Mouse (Mus musculus) hindbrain, embryonic 13.5 days (tissue): ENCODE measurements around the gene Cotl1. TPM values are rescaled to one million over a fixed set of nuclear protein-coding genes. Genes with fewer than 3 reads are reported as not detected.
"Not testable (repeated sequence)": the region's sequence is repeated elsewhere in the genome, so short reads cannot be mapped to it uniquely, and the experiment has no call there.

Experiments
- ATAC-seq: fragments of 200-750 bp; cut with Nextera tagmentation; 2 replicates; pipeline ENCODE4 v1.8.0; 2017; ENCODE audit warnings: moderate TSS enrichment; ENCODE audit not compliant: low FRiP score
- H3K27ac ChIP-seq: fragments of 300-500 bp; sonication (generic); 2 replicates; pipeline ENCODE4 v1.5.1; 2015; ENCODE audit warnings: inconsistent platforms, mild to moderate bottlenecking, moderate library complexity
- H3K27me3 ChIP-seq: fragments of 300-500 bp; sonication (generic); 2 replicates; pipeline ENCODE4 v1.6.1; 2015; ENCODE audit warnings: mild to moderate bottlenecking, inconsistent platforms
- H3K36me3 ChIP-seq: fragments of 300-500 bp; sonication (generic); 2 replicates; pipeline ENCODE4 v1.6.1; 2015; ENCODE audit warnings: mild to moderate bottlenecking, inconsistent platforms
- H3K4me1 ChIP-seq: fragments of 300-500 bp; sonication (generic); replicated peaks from 2 replicates; pipeline ENCODE4 v1.6.1; 2015; ENCODE audit warnings: inconsistent platforms
- H3K4me2 ChIP-seq: fragments of 300-500 bp; sonication (generic); 2 replicates; pipeline ENCODE4 v1.6.1; 2015; ENCODE audit warnings: inconsistent platforms, mild to moderate bottlenecking, moderate library complexity
- H3K4me3 ChIP-seq: fragments of 300-500 bp; sonication (generic); 2 replicates; pipeline ENCODE4 v1.5.1; 2015; ENCODE audit warnings: mild to moderate bottlenecking, inconsistent platforms
- H3K9ac ChIP-seq: fragments of 300-500 bp; sonication (generic); 2 replicates; pipeline ENCODE4 v1.6.1; 2015; ENCODE audit warnings: mild to moderate bottlenecking, inconsistent platforms
- H3K9me3 ChIP-seq: fragments of 300-500 bp; sonication (generic); 2 replicates; pipeline ENCODE4 v1.6.1; 2016; ENCODE audit warnings: inconsistent platforms
- WGBS: fragments of 180-500 bp; shearing (Covaris S2); methylation state at CpG from one replicate; pipeline ENCODE4 v1.1.7; 2015; 5-methylcytosine and 5-hydroxymethylcytosine counted together
- polyA plus RNA-seq: library from polyadenylated mRNA; unstranded; fragments of >200 nt; fragmentation: Nextera tagmentation; extraction: Ambion mirVana; gene quantifications from 2 replicates; pipeline ENCODE4 v1.2.1, GENCODE M21; 2015

The Cotl1 gene
- polyA plus RNA-seq, 1 experiment from 2014 or later, result 106 TPM

DNA sequence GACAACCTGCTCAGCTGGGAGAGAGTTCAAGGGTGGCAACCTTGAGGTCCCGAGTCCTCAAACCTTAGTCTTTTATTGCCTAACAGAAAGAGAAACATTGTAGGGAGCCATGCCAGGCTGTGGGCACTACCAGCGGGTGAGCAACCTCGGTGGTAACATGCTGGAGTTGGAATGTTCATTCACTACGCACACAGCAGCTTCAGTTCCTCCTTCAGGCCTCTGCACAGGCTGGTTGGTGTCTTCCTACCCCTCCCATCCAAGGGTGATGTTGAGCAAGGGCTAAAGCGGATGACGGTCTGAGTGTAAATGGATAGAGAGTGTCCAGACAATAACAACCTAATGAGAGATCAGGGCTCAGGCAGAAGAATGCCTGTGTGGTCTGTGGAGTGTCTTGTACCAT lies 17.4 kb upstream of the Cotl1 start:
- no peak overlapping the region for H3K4me2 ChIP-seq
- H3K9me3 ChIP-seq, result no peaks in the 10 kb centered on the region
- H3K4me1 ChIP-seq, result peaks cover 9% of the 10 kb centered on the region
- ATAC-seq, result no peak
- no peak overlapping the region for H3K9ac ChIP-seq
- 80% methylated on average over 6 of the region's 6 CpGs for WGBS
- H3K4me3 ChIP-seq, result no peak overlapping the region
- H3K27ac ChIP-seq, result no peak overlapping the region
- H3K36me3 ChIP-seq, result no peaks in the 10 kb centered on the region
- no peaks in the 10 kb centered on the region for H3K27me3 ChIP-seq

DNA sequence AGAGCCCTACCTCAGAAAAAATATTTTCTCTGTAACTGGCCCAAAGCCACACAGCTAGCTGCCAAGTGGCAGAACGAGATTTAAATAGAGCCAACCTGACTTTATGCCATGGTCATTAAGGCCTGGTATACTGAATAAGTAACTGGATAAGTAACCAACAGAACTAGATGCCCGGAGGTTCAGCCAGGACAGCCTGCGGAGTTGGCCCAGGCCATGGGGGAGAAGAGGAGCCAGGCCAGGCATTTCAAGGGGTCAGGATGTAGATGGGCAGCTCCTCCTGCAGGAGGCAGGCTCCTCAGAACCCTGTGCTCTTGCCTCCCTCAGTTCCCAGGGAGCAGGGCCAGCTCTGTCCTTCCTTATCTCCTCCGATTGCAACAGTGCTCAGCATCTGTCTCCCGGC lies 15.3 kb upstream of the Cotl1 start:
- H3K27me3 ChIP-seq, result no peaks in the 10 kb centered on the region
- no peak overlapping the region for H3K4me2 ChIP-seq
- WGBS, result 83% methylated on average over 5 of the region's 5 CpGs
- no peak overlapping the region for H3K27ac ChIP-seq
- H3K4me3 ChIP-seq, result no peak overlapping the region
- no peak overlapping the region for H3K9ac ChIP-seq
- no peak for ATAC-seq
- no peaks in the 10 kb centered on the region for H3K4me1 ChIP-seq
- H3K36me3 ChIP-seq, result no peaks in the 10 kb centered on the region
- no peaks in the 10 kb centered on the region for H3K9me3 ChIP-seq

DNA sequence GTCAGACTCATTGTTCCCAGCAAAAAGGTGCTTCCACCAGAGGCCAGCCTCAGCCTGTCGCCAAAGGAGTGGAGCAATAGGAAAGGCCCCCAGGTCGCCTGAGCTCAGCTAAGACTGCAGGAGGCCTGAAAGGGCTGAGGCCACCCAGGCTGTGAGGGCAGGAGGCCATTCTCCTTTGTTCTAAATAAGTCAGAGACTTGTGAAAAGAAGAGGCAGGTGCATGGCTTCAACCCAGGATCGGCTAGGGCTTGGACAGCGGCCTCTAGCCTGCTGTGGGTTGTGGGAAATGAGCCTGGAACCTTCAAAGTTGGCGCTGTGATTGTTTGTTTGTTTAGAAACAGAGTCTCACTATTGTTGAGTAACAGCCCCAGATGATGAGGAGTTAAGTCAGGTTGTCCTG lies 13.7 kb upstream of the Cotl1 start:
- Histone ChIP-seq H3K4me3 (no peak overlapping the region), H3K27ac (no peak overlapping the region)
- WGBS, result 22% methylated on average over 5 of the region's 5 CpGs

DNA sequence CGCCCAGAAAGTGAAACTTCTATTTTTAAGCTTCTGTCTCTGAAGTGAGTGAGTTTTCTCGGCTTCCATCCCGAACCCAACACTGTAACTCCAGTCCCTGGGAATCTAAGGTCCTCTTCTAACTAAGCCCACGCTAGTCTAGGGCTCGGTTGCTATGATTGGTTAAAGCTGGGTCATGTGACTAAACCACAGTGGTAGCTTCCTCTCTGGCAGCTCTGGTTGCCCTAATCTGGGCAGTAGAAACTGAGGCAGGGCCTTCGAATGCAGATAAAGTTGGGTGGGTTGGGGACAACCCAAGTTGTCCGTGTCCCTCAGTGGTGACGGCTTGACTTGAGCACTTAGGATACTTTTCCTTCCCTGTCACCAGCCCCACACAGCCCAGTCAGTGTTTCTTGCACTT lies 13.2 kb upstream of the Cotl1 start:
- no peak for ATAC-seq
- no peaks in the 10 kb centered on the region for H3K4me1 ChIP-seq
- H3K4me3 ChIP-seq, result no peak overlapping the region
- no peak overlapping the region for H3K27ac ChIP-seq
- no peak overlapping the region for H3K9ac ChIP-seq
- H3K9me3 ChIP-seq, result no peaks in the 10 kb centered on the region
- WGBS, result 62% methylated on average over 8 of the region's 8 CpGs
- no peaks in the 10 kb centered on the region for H3K36me3 ChIP-seq
- H3K4me2 ChIP-seq, result no peak overlapping the region
- no peaks in the 10 kb centered on the region for H3K27me3 ChIP-seq

More for the DNA sequence above, 13.7 kb upstream of the Cotl1 start:
- H3K9ac ChIP-seq, result no peak overlapping the region
- H3K4me1 ChIP-seq, result no peaks in the 10 kb centered on the region
- H3K27me3 ChIP-seq, result no peaks in the 10 kb centered on the region
- no peaks in the 10 kb centered on the region for H3K9me3 ChIP-seq
- ATAC-seq, result no peak
- H3K36me3 ChIP-seq, result no peaks in the 10 kb centered on the region
- no peak overlapping the region for H3K4me2 ChIP-seq

DNA sequence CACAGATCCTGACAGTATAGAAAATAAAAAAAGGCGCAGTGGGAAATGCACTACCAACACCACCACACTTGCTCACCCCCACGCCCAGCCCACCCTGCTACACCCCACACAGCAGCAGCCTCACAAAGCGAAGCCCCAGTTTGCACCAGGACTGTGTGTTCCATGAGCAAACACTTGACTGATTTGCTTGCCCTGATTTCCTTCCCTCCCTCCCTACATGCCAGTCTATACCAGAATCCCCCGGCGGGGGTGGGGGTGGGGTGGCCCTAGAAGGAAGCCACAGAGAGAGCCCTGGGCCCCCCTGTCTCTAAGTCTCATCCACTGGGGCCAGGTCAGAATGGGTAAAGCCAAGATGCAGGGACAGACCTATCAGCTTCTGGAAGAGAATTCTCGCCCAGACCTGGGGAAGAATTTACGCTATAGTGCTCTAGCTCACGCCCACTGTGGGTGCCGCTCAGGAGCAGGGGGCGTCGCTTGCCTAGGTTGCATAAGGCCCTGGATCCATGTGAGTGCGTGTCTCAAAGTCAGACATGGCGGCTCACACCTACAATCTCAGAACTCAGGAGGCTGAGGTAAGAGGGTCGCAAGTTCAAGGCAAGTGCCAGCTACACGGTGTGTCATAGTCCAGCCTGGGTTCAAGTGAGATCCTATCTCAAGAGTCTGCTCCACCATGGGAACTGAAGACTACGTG lies 7.0 kb upstream of the Cotl1 start:
- Histone ChIP-seq H3K4me1 (no peaks in the 10 kb centered on the region), H3K4me2 (no peak overlapping the region), H3K36me3 (no peaks in the 10 kb centered on the region), H3K9ac (no peak overlapping the region), H3K27me3 (no peaks in the 10 kb centered on the region), H3K9me3 (no peaks in the 10 kb centered on the region), H3K4me3 (no peak overlapping the region), H3K27ac (no peak overlapping the region)
- 90% methylated on average over 16 of the region's 16 CpGs for WGBS
- ATAC-seq, result no peak

DNA sequence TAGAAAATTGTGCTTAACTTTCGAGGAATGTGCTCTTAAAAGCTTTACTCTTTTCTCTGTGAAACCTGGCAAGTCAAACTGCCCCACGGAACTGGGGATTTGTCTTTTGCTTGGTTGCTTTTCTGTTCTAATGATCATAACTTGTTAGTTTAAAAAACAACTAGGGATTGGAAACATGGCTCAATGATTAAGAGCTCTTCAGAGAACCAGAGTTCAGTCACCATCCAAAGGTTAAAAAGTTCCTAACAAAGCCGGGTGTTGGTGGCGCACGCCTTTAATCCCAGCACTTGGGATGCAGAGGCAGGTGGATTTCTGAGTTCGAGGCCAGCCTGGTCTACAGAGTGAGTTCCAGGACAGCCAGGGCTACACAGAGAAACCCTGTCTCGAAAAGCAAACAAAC lies 5.4 kb upstream of the Cotl1 start:
- not testable (repeated sequence) for H3K9ac ChIP-seq, H3K27ac ChIP-seq, ATAC-seq, H3K4me3 ChIP-seq, H3K36me3 ChIP-seq, H3K9me3 ChIP-seq, H3K4me2 ChIP-seq, H3K27me3 ChIP-seq, H3K4me1 ChIP-seq
- 87% methylated on average over 7 of the region's 7 CpGs for WGBS

DNA sequence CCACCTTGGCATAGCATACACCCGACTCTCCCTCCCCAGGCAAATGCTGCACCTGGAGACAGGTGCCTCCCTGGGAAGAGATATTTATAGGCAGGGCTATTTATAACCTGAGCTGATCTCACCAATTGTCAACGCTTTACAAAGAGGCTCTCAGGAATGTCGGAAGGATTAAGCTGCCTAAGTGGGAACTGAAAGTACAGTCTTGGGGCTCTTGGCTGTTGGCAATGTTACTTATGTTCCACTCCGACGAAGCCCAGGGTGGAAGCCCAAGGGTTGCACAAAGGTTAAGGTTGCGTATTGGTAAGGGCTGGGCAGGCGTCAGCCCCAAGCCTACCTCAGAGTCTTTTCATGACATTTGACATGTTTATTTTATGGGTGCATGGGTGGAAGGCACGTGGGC lies 4.2 kb upstream of the Cotl1 start:
- H3K4me1 ChIP-seq, result peaks cover 10% of the 10 kb centered on the region
- no peak overlapping the region for H3K27ac ChIP-seq
- 55% methylated on average over 8 of the region's 8 CpGs for WGBS
- H3K4me3 ChIP-seq, result no peak overlapping the region
- no peaks in the 10 kb centered on the region for H3K9me3 ChIP-seq
- no peaks in the 10 kb centered on the region for H3K27me3 ChIP-seq
- H3K36me3 ChIP-seq, result no peaks in the 10 kb centered on the region
- H3K4me2 ChIP-seq, result no peak overlapping the region
- no peak for ATAC-seq
- no peak overlapping the region for H3K9ac ChIP-seq

DNA sequence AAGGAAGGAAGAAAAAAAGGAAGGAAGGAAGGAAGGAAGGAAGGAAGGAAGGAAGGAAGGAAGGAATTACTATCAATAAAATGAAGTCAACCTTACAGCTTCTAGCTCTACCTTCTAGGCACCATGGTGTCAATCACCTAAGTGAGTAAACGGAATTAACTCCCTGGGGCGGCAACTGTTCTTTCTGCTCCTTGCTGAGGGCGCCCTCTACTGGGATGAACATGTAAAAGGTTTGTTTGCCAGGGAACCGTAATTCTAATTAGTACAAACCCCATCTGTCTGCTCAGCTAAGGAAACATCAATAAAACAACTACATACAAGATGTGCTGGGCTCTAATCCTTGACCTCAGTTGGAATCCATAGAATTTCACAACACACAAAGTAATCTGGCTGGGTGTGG lies 3.1 kb upstream of the Cotl1 start:
- Histone ChIP-seq H3K4me2 (no peak overlapping the region), H3K27ac (no peak overlapping the region), H3K36me3 (no peaks in the 10 kb centered on the region), H3K27me3 (no peaks in the 10 kb centered on the region), H3K4me1 (peaks cover 21% of the 10 kb centered on the region), H3K9ac (no peak overlapping the region), H3K9me3 (no peaks in the 10 kb centered on the region), H3K4me3 (no peak overlapping the region)
- 0% methylated on average over 4 of the region's 4 CpGs for WGBS
- ATAC-seq, result no peak

DNA sequence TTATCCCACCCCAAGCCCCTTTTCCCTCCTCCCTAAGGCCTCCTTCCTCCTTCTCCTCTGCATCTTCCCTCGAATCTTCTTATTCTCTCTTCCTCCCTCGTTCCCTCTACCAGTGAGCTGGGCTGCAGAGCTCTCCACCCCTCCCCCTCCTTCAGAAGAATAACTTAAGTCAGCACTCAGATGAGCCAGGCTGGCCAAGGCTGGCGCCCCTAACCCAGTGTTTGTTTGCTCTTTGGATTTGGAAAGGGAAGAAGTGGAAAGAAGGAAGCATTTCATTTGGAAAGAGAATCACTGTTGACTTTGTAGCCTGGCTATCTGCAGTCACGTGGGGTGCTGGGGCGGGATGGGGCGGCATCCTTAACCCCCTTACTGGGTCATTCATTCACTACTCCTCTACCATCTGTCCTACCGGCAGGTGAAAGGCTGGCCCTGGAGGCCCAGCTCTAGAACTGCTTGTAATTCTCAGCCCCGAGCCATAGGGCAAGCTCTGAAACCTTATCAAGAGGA lies 614 bp upstream of the Cotl1 start:
- Histone ChIP-seq H3K27ac (peak overlapping the region; percentile 88), H3K36me3 (peaks cover 6% of the 10 kb centered on the region; the same call in 1 of the 2 replicates), H3K4me1 (peaks cover 46% of the 10 kb centered on the region), H3K9ac (peak overlapping the region; percentile 87), H3K27me3 (no peaks in the 10 kb centered on the region), H3K9me3 (no peaks in the 10 kb centered on the region), H3K4me3 (peak overlapping the region; percentile 76), H3K4me2 (peak overlapping the region; percentile 83)
- WGBS, result 9% methylated on average over 8 of the region's 8 CpGs
- peak; percentile 30 for ATAC-seq

DNA sequence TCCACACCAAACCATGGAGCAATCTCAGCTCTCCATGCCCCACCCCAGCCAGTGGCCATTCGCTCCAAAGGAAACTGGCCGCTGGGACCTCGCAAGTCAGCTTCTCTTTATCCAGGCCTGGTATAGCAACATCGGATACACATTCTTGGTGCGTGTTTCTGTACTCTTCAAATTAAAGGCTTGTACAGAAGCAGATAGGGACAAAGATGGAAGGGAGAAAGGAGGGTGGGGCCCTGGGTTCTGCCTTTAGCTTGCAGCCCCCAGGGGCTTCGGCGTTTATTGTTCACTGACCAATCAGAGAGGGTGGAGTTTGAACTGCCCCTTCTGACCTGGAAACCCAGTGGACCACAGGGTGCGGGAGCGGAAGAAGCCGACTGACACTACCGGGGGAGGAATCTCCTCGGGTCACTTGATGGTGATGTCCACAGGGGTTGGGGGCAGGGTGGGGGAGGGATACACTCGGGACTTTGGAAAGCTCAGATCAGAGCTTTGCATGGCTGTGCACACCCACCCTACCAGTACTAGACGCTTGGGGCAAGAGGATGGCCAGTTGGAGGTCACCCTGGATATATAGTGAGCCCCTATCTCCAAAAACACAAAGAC lies 824 bp downstream of the Cotl1 start:
- Histone ChIP-seq H3K27ac (peak overlapping the region; percentile 88), H3K9ac (peak overlapping the region; percentile 87), H3K4me3 (peak overlapping the region; percentile 76), H3K4me1 (peaks cover 58% of the 10 kb centered on the region), H3K9me3 (no peaks in the 10 kb centered on the region), H3K27me3 (no peaks in the 10 kb centered on the region), H3K36me3 (peaks cover 12% of the 10 kb centered on the region; the same call in 1 of the 2 replicates), H3K4me2 (peak overlapping the region; percentile 83)
- ATAC-seq, result peak; percentile 27; the same call in 1 of the 2 replicates
- WGBS, result 8% methylated on average over 14 of the region's 14 CpGs

DNA sequence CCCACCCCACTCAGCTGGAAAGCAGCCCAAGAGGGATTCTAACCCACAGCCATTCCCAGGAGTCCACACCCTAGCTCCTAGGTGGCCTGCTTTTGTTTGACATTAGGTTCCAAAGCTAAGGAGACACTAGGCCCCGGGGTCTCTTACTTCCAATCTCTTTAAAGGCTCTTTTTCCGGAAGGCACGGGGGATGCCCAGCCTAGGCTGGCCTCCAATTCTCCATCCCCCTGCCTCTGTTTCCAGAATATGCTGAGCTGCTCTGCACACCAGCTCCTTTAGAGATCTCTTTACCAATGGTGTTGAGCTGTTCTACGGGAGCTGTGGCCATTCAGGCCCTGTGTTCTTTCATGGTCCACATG lies 1.4 kb downstream of the Cotl1 start:
- Histone ChIP-seq H3K4me2 (peak overlapping the region; percentile 83), H3K9me3 (no peaks in the 10 kb centered on the region), H3K4me3 (peak overlapping the region; percentile 76), H3K9ac (peak overlapping the region; percentile 87), H3K36me3 (peaks cover 14% of the 10 kb centered on the region; the same call in 1 of the 2 replicates), H3K4me1 (peaks cover 58% of the 10 kb centered on the region), H3K27ac (peak overlapping the region; percentile 88), H3K27me3 (no peaks in the 10 kb centered on the region)
- WGBS, result 45% methylated on average over 4 of the region's 4 CpGs
- no peak for ATAC-seq

DNA sequence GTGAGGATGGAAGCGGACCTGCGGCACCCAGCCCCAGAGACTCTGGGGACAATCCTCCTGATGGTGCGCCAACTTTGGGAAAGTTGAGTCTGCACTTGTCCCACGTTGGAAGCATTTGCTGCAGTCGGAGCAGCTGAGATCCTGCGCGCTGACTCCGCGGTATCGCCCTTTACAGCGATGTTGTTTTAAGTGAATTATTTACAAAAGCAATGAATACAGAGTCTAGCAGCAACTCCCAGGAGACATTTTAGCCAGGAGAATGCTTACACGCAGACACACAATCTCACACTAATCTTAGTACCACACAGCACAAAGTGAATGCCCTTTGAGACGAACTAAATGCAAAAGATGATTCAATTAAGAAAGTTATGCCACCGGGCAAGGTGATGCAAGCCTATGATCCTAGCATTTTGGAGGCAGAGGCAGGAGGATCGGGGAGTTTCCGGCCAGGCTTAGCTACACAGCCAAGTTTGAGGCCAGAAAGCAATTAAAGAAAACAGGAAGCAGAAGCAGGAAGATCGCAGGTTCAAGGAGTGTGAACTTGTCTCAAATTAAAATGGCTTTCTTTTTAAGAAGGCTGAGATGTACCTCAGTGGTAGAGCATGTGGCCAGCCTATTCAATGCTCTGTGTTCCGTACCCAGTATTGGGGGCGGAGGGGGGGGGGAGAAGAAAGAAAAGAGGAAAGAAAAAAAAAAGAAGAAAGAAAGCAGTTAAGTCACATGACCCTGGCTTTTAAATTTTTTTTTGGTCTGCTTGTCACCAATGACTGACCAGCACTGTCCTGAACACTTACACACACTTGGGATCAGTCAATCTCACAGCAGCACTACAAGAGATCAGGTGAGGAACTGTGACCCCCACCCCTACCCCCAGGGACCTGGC lies 2.0 kb downstream of the Cotl1 start:
- peak overlapping the region; percentile 88 for H3K27ac ChIP-seq
- H3K4me1 ChIP-seq, result peaks cover 64% of the 10 kb centered on the region
- no peak for ATAC-seq
- H3K4me2 ChIP-seq, result peak overlapping the region; percentile 83
- H3K9me3 ChIP-seq, result no peaks in the 10 kb centered on the region
- H3K9ac ChIP-seq, result peak overlapping the region; percentile 87
- H3K36me3 ChIP-seq, result peaks cover 14% of the 10 kb centered on the region; the same call in 1 of the 2 replicates
- H3K4me3 ChIP-seq, result peak overlapping the region; percentile 76
- 46% methylated on average over 19 of the region's 19 CpGs for WGBS
- H3K27me3 ChIP-seq, result no peaks in the 10 kb centered on the region
